Mouse (Mus musculus) C2C12 (cell line): ENCODE data around the gene Piga. TPM values are rescaled to one million over a fixed set of nuclear protein-coding genes. Genes with fewer than 3 reads are reported as not detected.

Experiments
- H3K27me3 ChIP-seq: one replicate; pipeline ENCODE4 v1.6.1; 2011; ENCODE audit not compliant: control insufficient read depth, insufficient read depth, insufficient read length
- H3K36me3 ChIP-seq: one replicate; pipeline ENCODE4 v1.6.1; 2011; ENCODE audit not compliant: control insufficient read depth, insufficient read depth
- H3K4me3 ChIP-seq: one replicate; pipeline ENCODE4 v1.5.1; 2011; ENCODE audit warnings: mild to moderate bottlenecking, control low read depth; ENCODE audit not compliant: poor library complexity, insufficient read depth, severe bottlenecking
- H3K79me2 ChIP-seq: one replicate; pipeline ENCODE4 v1.6.1; 2011; ENCODE audit not compliant: control insufficient read depth, insufficient read depth
- H3K79me3 ChIP-seq: one replicate; pipeline ENCODE4 v1.6.1; 2011; ENCODE audit warnings: low read depth, control low read depth
- H3ac ChIP-seq: one replicate; pipeline ENCODE3; 2011; ENCODE audit warnings: low read depth; ENCODE audit not compliant: control insufficient read depth, insufficient read length
- CEBPB ChIP-seq: IDR thresholded peaks from one replicate; pipeline ENCODE4 v1.6.1; 2011; ENCODE audit warnings: low read depth, mild to moderate bottlenecking, control low read depth, moderate library complexity
- CTCF ChIP-seq: IDR thresholded peaks from one replicate; pipeline ENCODE4 v1.5.1; 2011; ENCODE audit not compliant: control insufficient read depth, insufficient read depth, insufficient read length
- FOSL1 ChIP-seq: IDR thresholded peaks from one replicate; pipeline ENCODE4 v1.8.0; 2011; ENCODE audit warnings: mild to moderate bottlenecking, low read length; ENCODE audit not compliant: poor library complexity, insufficient read depth, severe bottlenecking
- MAX ChIP-seq: IDR thresholded peaks from one replicate; pipeline ENCODE4 v1.6.1; 2011; ENCODE audit warnings: mild to moderate bottlenecking, control low read depth
- MYOD1 ChIP-seq: IDR thresholded peaks from one replicate; pipeline ENCODE4 v1.6.1; 2011; ENCODE audit warnings: low read depth; ENCODE audit not compliant: control insufficient read depth, insufficient read length
- MYOG ChIP-seq: IDR thresholded peaks from one replicate; pipeline ENCODE4 v1.6.1; 2011; ENCODE audit not compliant: control insufficient read depth, insufficient read length; ENCODE audit errors: extremely low read depth
- USF1 ChIP-seq: IDR thresholded peaks from one replicate; pipeline ENCODE4 v1.6.1; 2011; ENCODE audit warnings: low read depth, mild to moderate bottlenecking, control low read depth, moderate library complexity
- polyA plus RNA-seq: library from polyadenylated mRNA; unstranded; fragments of >200 nt; fragmentation: generic; extraction: Trizol; gene quantifications from one replicate; pipeline ENCODE4 v1.2.1, GENCODE M21; 2012; ENCODE audit warnings: missing spikeins

Piga gene
- polyA plus RNA-seq, 1 experiment, result 3.2 TPM

GRCm38 (mm10) chrX:164446835-164447681, 27.5 kb downstream of the Piga start:
- Histone ChIP-seq H3ac (no peak overlapping the region), H3K36me3 (no peaks in the 10 kb centered on the region), H3K79me3 (no peaks in the 10 kb centered on the region), H3K27me3 (no peaks in the 10 kb centered on the region), H3K79me2 (no peaks in the 10 kb centered on the region), H3K4me3 (no peak overlapping the region)
- no peak for TF ChIP-seq CEBPB
- no peak for TF ChIP-seq USF1
- TF ChIP-seq MYOG, result no peak
- no peak for TF ChIP-seq MYOD1
- TF ChIP-seq CTCF, result no peak
- no peak for TF ChIP-seq FOSL1
- no peak for TF ChIP-seq MAX

DNA sequence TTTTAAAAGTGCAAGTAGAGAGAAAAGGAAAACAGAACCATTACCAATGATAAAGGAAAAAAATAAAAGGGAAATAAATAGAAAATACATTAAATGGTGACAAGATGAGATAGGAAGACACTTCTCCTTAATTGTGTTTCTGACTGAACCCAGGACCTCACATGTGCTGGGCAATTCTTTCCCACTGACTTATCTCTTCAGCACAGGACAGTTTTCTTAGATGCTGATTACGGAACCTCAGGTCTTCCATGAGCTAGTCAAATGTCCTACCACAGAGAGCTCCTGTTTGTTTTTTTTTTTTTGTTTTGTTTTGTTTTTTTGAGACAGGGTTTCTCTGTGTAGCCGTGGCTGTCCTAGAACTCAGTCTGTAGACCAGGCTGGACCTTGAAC, 28.1 kb downstream of the Piga start:
- Histone ChIP-seq H3K79me2 (no peaks in the 10 kb centered on the region), H3ac (no peak overlapping the region), H3K36me3 (no peaks in the 10 kb centered on the region), H3K4me3 (no peak overlapping the region), H3K79me3 (no peaks in the 10 kb centered on the region), H3K27me3 (no peaks in the 10 kb centered on the region)
- TF ChIP-seq FOSL1 (no peak), USF1 (no peak)

- Histone ChIP-seq H3K4me3 (no peak overlapping the region), H3ac (no peak overlapping the region), H3K79me2 (no peaks in the 10 kb centered on the region), H3K79me3 (no peaks in the 10 kb centered on the region), H3K27me3 (no peaks in the 10 kb centered on the region), H3K36me3 (no peaks in the 10 kb centered on the region)
- TF ChIP-seq CEBPB (no peak), MYOG (no peak), CTCF (no peak), FOSL1 (no peak), MAX (no peak), MYOD1 (no peak), USF1 (no peak)
Measured at GRCm38 (mm10) chrX:164449201-164449600, 29.6 kb downstream of the Piga start.

- Histone ChIP-seq H3K79me3 (no peaks in the 10 kb centered on the region), H3K36me3 (no peaks in the 10 kb centered on the region), H3K79me2 (no peaks in the 10 kb centered on the region), H3K4me3 (no peak overlapping the region), H3K27me3 (no peaks in the 10 kb centered on the region), H3ac (no peak overlapping the region)
- no peak for TF ChIP-seq CTCF
- TF ChIP-seq MYOG, result no peak
- TF ChIP-seq MYOD1, result no peak
- TF ChIP-seq USF1, result no peak
- TF ChIP-seq FOSL1, result no peak
- no peak for TF ChIP-seq MAX
- TF ChIP-seq CEBPB, result no peak
Measured at GRCm38 (mm10) chrX:164459205-164459878, 39.8 kb downstream of the Piga start.

Other genes starting within 250 kb of the Piga start
- not detected for gene Bmx, start 161.6 kb upstream of the Piga start, polyA plus RNA-seq
- 16.0 TPM for gene Pir, start 150.4 kb upstream of the Piga start, polyA plus RNA-seq
- 2.8 TPM for gene Vegfd, start 46.4 kb upstream of the Piga start, polyA plus RNA-seq
- not detected for gene Asb11, start 17.2 kb downstream of the Piga start, polyA plus RNA-seq
- not detected for gene Asb9, start 86.5 kb downstream of the Piga start, polyA plus RNA-seq